In genomic region chr5:53486966-53487592, GRCm38 (mm10) we compare ENCODE assay signal across 22 mouse cellular contexts. TPM values are rescaled to one million over a fixed set of nuclear protein-coding genes. Genes with fewer than 3 reads are reported as not detected.
DNase-seq lines count a peak whose midpoint lies in the region; ATAC-seq and TF ChIP-seq lines count a peak whose summit lies in the region.
"Had no signal": no experiment of that assay in that cellular context is flagged by ENCODE, and none has a peak within 500 bp of the region (broad histone marks: within the 10 kb centered on the region; RNA-seq: fewer than 3 reads in every experiment).

No protein-coding gene starts in this region.

- H3K27me3 ChIP-seq in forebrain, embryonic 14.5 days (replicated peaks; ENCODE audit: control insufficient read depth, insufficient read depth, low read length): no peaks in the 10 kb centered on the region
- H3K27me3 ChIP-seq in forebrain, embryonic 12.5 days: no peaks in the 10 kb centered on the region
- no peaks in the 10 kb centered on the region for H3K27me3 ChIP-seq in midbrain, embryonic 14.5 days (ENCODE audit: control insufficient read depth, insufficient read depth, low read length)
- H3K27me3 ChIP-seq in midbrain, embryonic 10.5 days (ENCODE audit: low read depth, poor library complexity, severe bottlenecking): no peaks in the 10 kb centered on the region
- H3K27me3 ChIP-seq: CH12.LX; forebrain, embryonic 13.5 days; hindbrain, embryonic 12.5 days; intestine, embryonic 15.5 days had no signal

- no peaks in the 10 kb centered on the region for H3K9me3 ChIP-seq in forebrain, embryonic 14.5 days (replicated peaks; ENCODE audit: control insufficient read depth, low read length)
- H3K9me3 ChIP-seq in forebrain, embryonic 12.5 days: no peaks in the 10 kb centered on the region
- no peaks in the 10 kb centered on the region for H3K9me3 ChIP-seq in midbrain, embryonic 14.5 days (ENCODE audit: control insufficient read depth, low read length)
- H3K9me3 ChIP-seq in midbrain, embryonic 10.5 days (replicated peaks): no peaks in the 10 kb centered on the region
- H3K9me3 ChIP-seq: forebrain, embryonic 13.5 days; G1E; hindbrain, embryonic 12.5 days; intestine, embryonic 15.5 days had no signal

- no peak for TF ChIP-seq POLR2A in brain, embryonic 14.5 days (IDR thresholded peaks at IDR 0.05; ENCODE audit: borderline replicate concordance, extremely low read depth, insufficient read depth, insufficient read length, poor library complexity, severe bottlenecking)

- no peak for ATAC-seq in forebrain, embryonic 14.5 days
- ATAC-seq in forebrain, embryonic 12.5 days (ENCODE audit: low FRiP score): no peak
- no peak for ATAC-seq in midbrain, embryonic 14.5 days (ENCODE audit: low FRiP score, low TSS enrichment)
- ATAC-seq: forebrain, embryonic 13.5 days; intestine, embryonic 15.5 days had no signal

- H3K4me3 ChIP-seq in forebrain, embryonic 14.5 days (ENCODE audit: low read depth, low read length): no peak overlapping the region
- H3K4me3 ChIP-seq in forebrain, embryonic 12.5 days (replicated peaks): no peak overlapping the region
- no peak overlapping the region for H3K4me3 ChIP-seq in midbrain, embryonic 14.5 days (replicated peaks; ENCODE audit: low read depth, low read length)
- H3K4me3 ChIP-seq in midbrain, embryonic 10.5 days: no peak overlapping the region
- H3K4me3 ChIP-seq: forebrain, embryonic 13.5 days; hindbrain, embryonic 12.5 days; intestine, embryonic 15.5 days had no signal

- no peaks in the 10 kb centered on the region for H3K36me3 ChIP-seq in forebrain, embryonic 14.5 days (ENCODE audit: control insufficient read depth, insufficient read depth, low read length)
- no peaks in the 10 kb centered on the region for H3K36me3 ChIP-seq in forebrain, embryonic 12.5 days (replicated peaks)
- H3K36me3 ChIP-seq in midbrain, embryonic 14.5 days (ENCODE audit: control insufficient read depth, insufficient read depth, low read length): no peaks in the 10 kb centered on the region
- H3K36me3 ChIP-seq in midbrain, embryonic 10.5 days: no peaks in the 10 kb centered on the region
- H3K36me3 ChIP-seq: G1E; hindbrain, embryonic 12.5 days; intestine, embryonic 15.5 days had no signal

- no peak overlapping the region for H3K9ac ChIP-seq in forebrain, embryonic 14.5 days (ENCODE audit: low read length)
- H3K9ac ChIP-seq in forebrain, embryonic 12.5 days: no peak overlapping the region
- H3K9ac ChIP-seq in midbrain, embryonic 14.5 days (replicated peaks; ENCODE audit: low read length): no peak overlapping the region
- H3K9ac ChIP-seq: forebrain, embryonic 13.5 days; hindbrain, embryonic 12.5 days; intestine, embryonic 15.5 days had no signal

- H3K27ac ChIP-seq in forebrain, embryonic 14.5 days (ENCODE audit: low read depth, low read length): no peak overlapping the region
- no peak overlapping the region for H3K27ac ChIP-seq in forebrain, embryonic 12.5 days
- no peak overlapping the region for H3K27ac ChIP-seq in midbrain, embryonic 14.5 days (replicated peaks; ENCODE audit: low read depth, low read length)
- no peak overlapping the region for H3K27ac ChIP-seq in midbrain, embryonic 10.5 days (replicated peaks)
- H3K27ac ChIP-seq: forebrain, embryonic 13.5 days; hindbrain, embryonic 12.5 days; intestine, embryonic 15.5 days had no signal

- DNase-seq in forebrain, embryonic 14.5 days (ENCODE audit: low spot score): peak; percentile 42
- peak; percentile 48 for DNase-seq in midbrain, embryonic 14.5 days
- no peak for DNase-seq in midbrain, embryonic 10.5 days (ENCODE audit: low spot score)
- DNase-seq in ES-CJ7 (ENCODE audit: low read depth, low spot score): peak; percentile 38
- peak; percentile 61 for DNase-seq in brain, embryonic 14.5 days (ENCODE audit: low read depth)
- no peak for DNase-seq in Muller cell, postnatal 12 days (ENCODE audit: inconsistent ontology term)
- DNase-seq in ovary, postnatal 14 days (ENCODE audit: low spot score): no peak
- DNase-seq: adrenal gland, adult 2 months; adrenal gland, postnatal 25 days; cerebellum, adult 2 months; cerebellum, postnatal 14 days; gastrocnemius, postnatal 36 days; heart, adult 11 months; heart, postnatal 10 days; heart, postnatal 4 days; kidney, adult 18-20 months had no signal

- WGBS in forebrain, embryonic 14.5 days: 49% methylated on average over 11 of the region's 11 CpGs
- WGBS in forebrain, embryonic 12.5 days: 49% methylated on average over 11 of the region's 11 CpGs
- WGBS in midbrain, embryonic 14.5 days: 55% methylated on average over 11 of the region's 11 CpGs
- 66% methylated on average over 11 of the region's 11 CpGs for WGBS in midbrain, embryonic 10.5 days

- no peak overlapping the region for H3K4me2 ChIP-seq in forebrain, embryonic 14.5 days (ENCODE audit: low read length)
- H3K4me2 ChIP-seq in forebrain, embryonic 12.5 days: no peak overlapping the region
- no peak overlapping the region for H3K4me2 ChIP-seq in midbrain, embryonic 14.5 days (ENCODE audit: low read length)
- H3K4me2 ChIP-seq: forebrain, embryonic 13.5 days; hindbrain, embryonic 12.5 days; intestine, embryonic 15.5 days had no signal

- TF ChIP-seq CTCF in brain, embryonic 14.5 days (IDR thresholded peaks at IDR 0.05; ENCODE audit: borderline replicate concordance, extremely low read depth, insufficient read depth, insufficient read length): no peak

- H3K4me1 ChIP-seq in forebrain, embryonic 14.5 days (ENCODE audit: control insufficient read depth, insufficient read depth, low read length): no peaks in the 10 kb centered on the region
- H3K4me1 ChIP-seq in forebrain, embryonic 12.5 days: no peaks in the 10 kb centered on the region
- no peaks in the 10 kb centered on the region for H3K4me1 ChIP-seq in midbrain, embryonic 14.5 days (ENCODE audit: control insufficient read depth, insufficient read depth, low read length)
- no peaks in the 10 kb centered on the region for H3K4me1 ChIP-seq in midbrain, embryonic 10.5 days
- H3K4me1 ChIP-seq: hindbrain, embryonic 12.5 days; intestine, embryonic 15.5 days had no signal

RNA-seq across cellular contexts. Expression of gene Rbpj, which starts 21.1 kb away (rescaled TPM):
- polyA plus RNA-seq in forebrain, embryonic 14.5 days (2014; fragmentation: Nextera tagmentation; extraction: Ambion mirVana): 49.4 and 51.2 TPM in 2 replicates
- polyA plus RNA-seq in forebrain, embryonic 12.5 days (2016; fragmentation: Nextera tagmentation; extraction: Ambion mirVana): 67.9 and 70.6 TPM in 2 replicates
- 32.3 and 52.9 TPM in 2 replicates for polyA plus RNA-seq in midbrain, embryonic 14.5 days (2014; fragmentation: Nextera tagmentation; extraction: Ambion mirVana)
- 36.3 and 45.7 TPM in 2 replicates for polyA plus RNA-seq in midbrain, embryonic 10.5 days (2016; fragmentation: Nextera tagmentation; extraction: Ambion mirVana)
- polyA plus RNA-seq in brain, embryonic 14.5 days (2012; rRNA removed): 59.4 and 62.6 TPM in 2 replicates

Comparison
In these comparisons a context has a peak if more than half of its experiments do, and no peak if none do; other contexts are left out.
1. DNase-seq: peak in forebrain, embryonic 14.5 days (single experiment), midbrain, embryonic 14.5 days (single experiment), ES-CJ7 (single experiment) and brain, embryonic 14.5 days (single experiment); none in midbrain, embryonic 10.5 days (single experiment), Muller cell, postnatal 12 days (single experiment) and ovary, postnatal 14 days (single experiment).